Mouse (Mus musculus): ENCODE results near the gene Rpl15. TPM values are rescaled to one million over a fixed set of nuclear protein-coding genes. Genes with fewer than 3 reads are reported as not detected.

Rpl15 gene
- total RNA-seq, 2 experiments from 2014 or later = 2,291 to 2,511 TPM

Other genes starting within 250 kb of the Rpl15 start
- 10.4 and 12.6 TPM in 2 replicates for gene Nr1d2, start 32.3 kb downstream of the Rpl15 start, total RNA-seq (2014; fragmentation: Nextera tagmentation)
- gene Nr1d2, start 32.3 kb downstream of the Rpl15 start, total RNA-seq (2017) = 10.6 and 15.5 TPM in 2 replicates
- 16.1 and 19.4 TPM in 2 replicates for gene Nkiras1, start 255 bp downstream of the Rpl15 start, total RNA-seq (2014; fragmentation: Nextera tagmentation)
- gene Nkiras1, start 255 bp downstream of the Rpl15 start, total RNA-seq (2017) = 9.0 and 11.5 TPM in 2 replicates
- 85.8 and 104 TPM in 2 replicates for gene Ube2e1, start 60.5 kb upstream of the Rpl15 start, total RNA-seq (2014; fragmentation: Nextera tagmentation)
- gene Ube2e1, start 60.5 kb upstream of the Rpl15 start, total RNA-seq (2017) = 55.6 and 69.5 TPM in 2 replicates

Measured in megakaryocyte-erythroid progenitor cell, adult 5-6 weeks (primary cell).